Mouse (Mus musculus) ovary, postnatal 14 days (tissue): Measurements from ENCODE around the gene Spsb4.
A peak's percentile ranks its signal among the peaks of the same experiment; 100 is the strongest.

Experiments
- DNase-seq: peaks from one replicate; pipeline ENCODE4 v3.0.0; 2022; ENCODE audit warnings: low spot score

Gene Spsb4

DNA sequence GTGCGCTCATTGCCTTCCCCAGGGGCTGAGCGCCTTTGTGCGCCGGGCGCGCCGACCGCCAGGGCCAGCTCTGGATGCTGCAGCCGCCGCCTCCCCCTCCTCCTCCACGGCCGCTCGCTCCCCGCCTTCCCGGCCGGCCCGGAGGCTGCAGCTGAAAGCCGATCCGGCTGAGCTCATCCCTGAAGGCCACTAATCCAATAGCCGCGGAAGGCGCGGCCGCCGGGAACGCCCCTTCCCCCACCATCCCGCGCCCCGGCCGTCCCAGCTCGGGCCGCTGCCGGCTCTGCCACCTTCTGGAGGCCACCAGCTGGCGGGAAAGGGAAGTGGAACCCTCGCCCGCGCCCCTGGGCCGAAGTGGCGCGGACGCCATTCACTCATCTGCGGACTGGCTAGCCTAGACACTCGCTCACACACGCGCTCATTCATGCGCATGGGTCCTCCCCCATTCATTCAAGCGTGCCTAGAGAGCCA, at the start of gene Spsb4:
TSS of gene Spsb4 (minus strand) at position 167 of the 471 bp plus-strand sequence.
- DNase-seq: peak; percentile 76

GRCm38 (mm10) chr9:97067761-97068160, 49.1 kb upstream of the Spsb4 start:
- DNase-seq: no peak

DNA sequence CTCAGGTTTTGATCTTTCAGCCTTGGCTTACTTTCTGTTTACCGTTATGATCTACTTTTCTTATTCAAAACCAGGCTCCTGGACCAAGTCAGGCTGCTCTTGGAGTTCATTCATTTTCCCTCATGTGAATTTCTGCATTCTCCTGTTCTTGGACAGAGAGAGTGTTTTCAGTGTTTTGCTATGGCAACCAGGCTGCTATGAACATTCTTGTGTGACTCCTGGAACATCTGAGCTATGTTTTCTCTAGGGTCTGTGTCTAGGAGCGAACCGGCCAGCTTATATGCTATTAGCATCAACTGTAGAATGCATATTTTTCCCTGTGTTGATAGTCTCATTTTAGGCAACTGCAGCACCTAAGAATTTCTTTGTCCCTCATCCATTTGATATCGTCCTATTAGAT, 47.2 kb upstream of the Spsb4 start:
- DNase-seq: no peak

DNA sequence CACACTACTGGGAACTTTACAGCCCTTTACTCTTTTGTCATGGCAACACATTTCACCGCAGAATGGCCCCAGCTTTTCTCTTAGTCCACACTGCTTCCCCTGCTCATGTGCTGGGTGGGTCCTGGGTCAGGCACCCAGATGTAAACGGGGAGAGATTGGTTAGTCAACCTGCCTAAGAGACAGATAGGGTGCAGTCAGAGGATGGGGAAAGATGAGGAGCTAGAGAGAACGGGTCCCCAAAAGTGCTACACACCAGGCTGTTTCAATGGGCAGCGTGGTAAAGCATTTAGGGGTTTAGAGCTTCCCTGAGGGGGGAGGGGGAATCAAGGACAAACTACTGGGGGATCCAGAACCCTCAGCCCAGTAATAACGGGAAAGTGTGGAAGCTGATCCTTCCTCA, 46.6 kb upstream of the Spsb4 start:
- no peak for DNase-seq

DNA sequence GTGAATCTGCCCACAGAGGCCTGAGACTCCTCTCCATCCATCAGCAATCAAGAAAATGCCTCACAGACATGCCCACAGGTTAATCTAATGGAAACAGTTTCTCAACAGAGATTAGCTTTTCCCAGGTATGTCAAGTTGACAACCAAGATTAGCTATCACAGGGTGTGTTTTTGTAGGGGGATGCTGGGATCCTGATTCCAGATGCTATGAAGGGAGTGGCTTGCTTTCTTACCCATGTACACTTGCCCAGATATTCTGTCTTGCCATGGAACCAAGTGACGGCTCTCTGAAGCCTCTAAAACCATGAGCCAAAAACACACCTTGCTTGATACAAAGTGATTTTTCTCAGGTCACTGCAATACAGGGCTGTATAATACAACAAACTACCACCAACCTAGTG, 45.5 kb upstream of the Spsb4 start:
- no peak for DNase-seq

GRCm38 (mm10) chr9:97061696-97062095, 43.1 kb upstream of the Spsb4 start:
- no peak for DNase-seq

DNA sequence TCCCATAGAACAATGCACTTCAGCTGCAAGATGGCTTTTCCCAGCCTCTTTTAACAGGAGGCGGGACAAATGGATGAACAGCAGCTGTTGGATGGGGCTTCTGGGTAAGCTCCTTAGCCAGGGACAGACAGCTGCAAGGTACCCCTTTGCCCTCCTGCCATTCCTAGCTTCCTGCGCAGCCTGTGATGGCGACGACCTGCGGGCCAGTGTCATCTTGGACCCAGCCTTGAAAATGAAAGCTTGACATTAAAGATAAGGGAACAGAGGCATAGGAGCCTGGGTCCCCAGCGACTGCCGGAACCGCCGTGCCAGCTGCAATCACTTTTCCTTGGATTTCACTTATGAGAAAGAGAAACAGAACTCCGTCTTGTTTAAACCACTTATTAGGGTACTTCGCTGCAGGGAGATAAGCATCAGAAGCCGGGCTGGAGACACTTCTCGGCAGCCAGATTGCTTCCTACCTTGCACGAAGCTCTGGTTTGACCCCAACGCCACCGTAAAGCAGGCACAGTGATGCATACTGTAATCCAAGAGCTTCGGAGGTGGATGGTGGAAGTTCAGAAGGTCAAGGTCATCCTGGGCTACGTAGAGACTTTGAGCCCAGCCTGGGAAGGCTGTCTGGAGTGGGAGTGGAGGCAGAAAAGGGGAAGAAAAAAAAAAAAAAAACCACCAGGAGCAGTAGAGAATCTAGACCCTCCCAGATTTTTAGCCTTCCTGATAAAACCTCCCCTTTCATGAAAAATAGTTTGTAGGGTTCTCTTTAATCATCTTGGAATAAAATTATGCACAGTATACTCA, 38.1 kb upstream of the Spsb4 start:
- no peak for DNase-seq

DNA sequence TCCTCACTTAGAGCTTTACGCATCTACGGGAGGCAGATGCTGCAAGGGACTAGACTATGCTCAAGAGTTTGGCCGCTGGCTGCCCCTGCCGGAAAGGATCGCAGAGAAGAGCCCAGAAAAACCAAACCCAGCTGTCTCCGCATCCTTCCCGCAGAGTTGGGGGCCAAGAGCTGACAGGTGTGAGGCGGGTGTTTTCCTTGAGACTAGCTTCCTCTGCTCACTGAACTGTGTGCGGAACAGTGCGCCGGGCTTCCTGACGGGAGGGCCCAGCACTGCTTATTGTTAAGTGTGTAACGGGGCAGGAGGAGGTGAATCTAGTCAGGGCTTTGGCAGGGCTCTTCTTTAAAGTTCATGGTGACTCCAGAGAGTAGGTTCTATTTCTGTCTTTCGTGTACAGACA, 37.3 kb upstream of the Spsb4 start:
- no peak for DNase-seq

DNA sequence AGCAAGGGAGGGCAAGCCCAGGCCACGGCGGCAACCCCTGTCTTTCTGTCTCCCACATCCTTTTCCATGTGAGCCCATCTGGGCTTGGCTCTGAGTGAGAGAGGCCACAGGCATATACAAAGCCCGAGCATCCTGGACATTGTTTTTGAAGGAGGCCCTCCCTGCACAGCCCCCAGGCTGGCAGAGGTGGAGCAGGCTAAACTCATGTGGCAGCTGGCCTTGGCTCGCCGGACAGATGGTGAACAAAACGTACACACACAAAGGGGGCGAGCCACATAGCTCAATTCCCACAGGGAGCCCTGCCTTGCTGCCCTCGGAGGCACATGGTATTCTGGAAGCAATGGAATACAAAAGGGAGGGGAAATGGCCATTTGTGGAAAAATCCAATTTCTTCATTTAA, 32.5 kb upstream of the Spsb4 start:
- DNase-seq: no peak

DNA sequence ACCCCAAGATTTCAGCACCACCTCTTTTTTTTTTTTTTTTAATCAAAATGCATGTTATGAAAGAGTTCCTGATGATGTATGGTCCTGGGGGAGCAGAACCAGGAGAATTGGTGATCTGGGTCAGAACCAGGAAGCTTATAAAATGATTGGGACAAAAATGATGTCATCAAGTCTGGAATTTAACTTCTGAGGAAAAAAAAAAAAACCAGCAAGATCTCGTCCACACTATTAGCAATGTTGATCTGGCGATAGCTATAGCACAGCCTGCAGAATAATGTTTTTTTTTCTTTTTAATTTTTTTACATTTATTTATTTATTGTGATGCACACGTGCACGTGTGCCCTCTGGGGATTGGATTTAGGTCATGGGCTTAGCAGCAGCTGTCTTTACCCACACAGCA, 27.6 kb upstream of the Spsb4 start:
- no peak for DNase-seq

DNA sequence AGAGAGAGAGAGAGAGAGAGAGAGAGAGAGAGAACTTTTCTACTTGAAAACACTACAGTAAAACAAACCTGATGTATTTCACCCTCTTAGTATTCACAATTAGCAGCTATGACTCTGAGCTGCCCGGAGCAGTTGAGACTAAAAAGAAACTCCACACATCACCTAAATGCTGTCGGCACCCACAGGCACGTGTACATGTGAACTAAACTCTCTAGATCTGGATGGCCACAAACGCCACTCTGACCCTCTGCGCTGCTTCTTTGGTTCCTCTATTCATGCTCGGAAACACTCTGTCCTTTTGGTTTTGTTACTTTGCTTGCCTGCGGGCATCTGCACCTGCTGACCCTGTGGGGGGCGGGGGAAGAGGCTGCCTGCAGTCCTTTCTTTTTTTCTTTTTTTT, 23.0 kb upstream of the Spsb4 start:
- no peak for DNase-seq

DNA sequence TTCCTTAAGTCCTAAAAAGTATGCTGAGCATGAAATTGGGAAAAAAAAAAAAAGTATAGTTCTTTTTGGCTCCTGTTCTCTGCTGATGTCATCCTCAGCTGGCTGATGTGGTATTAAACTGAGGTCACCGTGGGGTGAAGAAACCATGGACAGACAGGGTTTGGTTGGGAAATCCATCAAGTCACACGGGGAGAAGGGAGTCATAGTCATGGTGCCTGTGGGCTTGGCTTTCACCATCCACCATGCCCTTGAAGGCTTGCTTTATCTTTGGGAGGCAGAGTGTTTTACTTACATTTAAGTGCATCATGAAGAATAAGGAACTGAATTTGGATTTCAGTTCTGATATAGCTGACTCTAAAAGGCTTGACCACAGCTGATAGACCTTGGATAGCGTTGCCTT, 19.4 kb upstream of the Spsb4 start:
- no peak for DNase-seq

- DNase-seq: no peak
These were observed 18.0 kb upstream of the Spsb4 start for GRCm38 (mm10) chr9:97036656-97037055.

- DNase-seq: no peak
These were observed 8.7 kb upstream of the Spsb4 start for GRCm38 (mm10) chr9:97027361-97027760.

DNA sequence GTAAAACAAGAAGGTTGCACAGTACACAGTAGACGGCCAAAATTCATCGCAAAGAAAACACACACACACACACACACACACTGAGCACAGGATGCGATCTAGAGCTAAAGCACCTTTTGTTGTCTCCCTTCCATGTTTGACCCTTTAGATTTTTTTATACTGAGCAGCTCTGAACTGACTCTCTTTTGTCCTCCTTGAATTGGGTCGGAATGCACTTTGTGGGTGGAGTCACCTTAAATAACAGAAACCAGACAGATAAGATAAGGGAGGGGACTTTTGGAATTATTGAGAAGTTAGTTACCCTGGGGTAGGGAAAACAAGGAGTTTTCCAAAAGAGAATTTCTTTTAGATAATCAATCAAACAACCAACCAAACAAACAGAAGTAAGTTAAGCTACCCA, 7.4 kb upstream of the Spsb4 start:
- no peak for DNase-seq

- DNase-seq: no peak
These were observed 5.8 kb upstream of the Spsb4 start for GRCm38 (mm10) chr9:97024451-97024850.

GRCm38 (mm10) chr9:97022948-97023347, 4.3 kb upstream of the Spsb4 start:
- no peak for DNase-seq

GRCm38 (mm10) chr9:97022371-97022770, 3.7 kb upstream of the Spsb4 start:
- no peak for DNase-seq

GRCm38 (mm10) chr9:97020152-97020551, 1.5 kb upstream of the Spsb4 start:
- no peak for DNase-seq

GRCm38 (mm10) chr9:97019686-97020085, 1.0 kb upstream of the Spsb4 start:
- no peak for DNase-seq

DNA sequence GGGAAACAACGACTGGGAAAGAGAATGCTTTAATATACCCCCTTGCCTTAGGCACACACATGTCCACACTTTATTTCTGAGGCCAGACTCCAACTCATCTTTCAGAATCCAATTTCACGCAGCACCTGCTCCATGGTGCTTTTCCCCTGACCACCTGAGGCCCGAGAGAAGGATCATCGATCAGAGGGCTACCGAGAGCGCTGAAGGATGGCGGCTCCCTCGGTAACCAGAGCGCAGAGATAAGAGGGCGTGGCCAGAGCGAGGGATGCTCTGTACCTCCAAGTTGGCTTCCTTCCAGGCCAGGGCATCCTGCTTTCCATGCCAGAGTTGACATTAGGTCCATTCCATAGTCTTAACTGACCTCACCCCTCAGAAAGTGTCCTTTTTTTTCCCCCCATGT, 588 bp upstream of the Spsb4 start:
- DNase-seq: no peak

DNA sequence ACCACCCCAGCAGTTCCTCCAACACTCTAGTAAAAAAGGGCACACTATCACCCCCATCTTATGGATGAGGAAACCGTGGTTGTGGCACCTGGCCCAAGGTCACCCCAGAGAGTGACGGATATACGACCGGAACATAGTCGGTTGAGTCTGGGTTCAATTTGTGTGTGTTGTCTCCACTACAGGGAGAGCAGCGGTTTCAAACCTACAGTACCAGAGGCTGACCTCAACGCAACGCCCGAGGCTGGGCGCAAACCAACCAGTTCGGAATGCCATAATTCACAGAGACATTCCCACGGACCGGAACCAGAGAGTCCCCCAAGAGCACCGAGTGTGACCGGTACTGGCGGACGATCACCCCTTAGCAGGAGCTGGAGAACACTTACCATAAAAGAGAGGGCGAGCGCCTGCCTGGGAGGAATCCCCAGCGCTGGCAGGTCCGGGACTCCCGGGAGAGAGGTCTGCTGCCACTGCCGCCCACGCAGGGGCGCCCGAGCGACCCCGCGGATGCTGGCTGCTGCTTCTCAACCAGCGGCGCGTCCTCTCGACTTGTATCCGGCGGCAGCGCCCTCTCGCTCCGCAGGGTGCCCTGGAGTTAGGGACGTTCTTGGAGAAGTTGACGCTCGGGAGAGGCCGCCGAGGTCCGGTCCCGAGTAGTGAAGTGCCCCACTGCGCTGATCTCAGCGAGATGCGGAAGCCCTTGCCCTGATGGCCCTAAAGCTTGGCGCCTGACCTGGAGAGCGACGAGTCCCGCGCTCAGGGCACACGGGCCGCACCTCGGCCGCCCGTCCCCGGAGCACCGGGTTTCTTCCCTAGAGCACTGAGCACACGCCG, 617 bp downstream of the Spsb4 start:
- DNase-seq: peak; percentile 46

GRCm38 (mm10) chr9:97017121-97017810, 1.4 kb downstream of the Spsb4 start:
- DNase-seq: no peak
